Mouse (Mus musculus) heart, embryonic 10.5 days (tissue): ENCODE data around the gene Ndn. TPM values are rescaled to one million over a fixed set of nuclear protein-coding genes. Genes with fewer than 3 reads are reported as not detected.

Source experiments
- DNase-seq: peaks from one replicate; pipeline ENCODE4 v3.0.0-alpha.2; 2017; ENCODE audit warnings: low spot score
- H3K27ac ChIP-seq: fragments of 300-500 bp; sonication (generic); 2 replicates; pipeline ENCODE4 v1.5.1; 2016; ENCODE audit warnings: mild to moderate bottlenecking
- H3K27me3 ChIP-seq: fragments of 300-500 bp; sonication (generic); 2 replicates; pipeline ENCODE4 v1.6.1; 2016; ENCODE audit warnings: mild to moderate bottlenecking; ENCODE audit not compliant: poor library complexity, insufficient read depth, severe bottlenecking
- H3K36me3 ChIP-seq: fragments of 300-500 bp; sonication (generic); 2 replicates; pipeline ENCODE4 v1.6.1; 2016; ENCODE audit warnings: mild to moderate bottlenecking, moderate library complexity
- H3K4me1 ChIP-seq: fragments of 300-500 bp; sonication (generic); 2 replicates; pipeline ENCODE4 v1.6.1; 2016; ENCODE audit warnings: mild to moderate bottlenecking
- H3K4me3 ChIP-seq: fragments of 300-500 bp; sonication (generic); 2 replicates; pipeline ENCODE4 v1.5.1; 2016; ENCODE audit warnings: mild to moderate bottlenecking, moderate library complexity
- H3K9me3 ChIP-seq: fragments of 300-500 bp; sonication (generic); 2 replicates; pipeline ENCODE4 v1.6.1; 2016; ENCODE audit warnings: mild to moderate bottlenecking, moderate library complexity
- WGBS: fragments of 180-500 bp; shearing (Covaris S2); methylation state at CpG from one replicate; pipeline ENCODE4 v1.1.7; 2016; 5-methylcytosine and 5-hydroxymethylcytosine counted together
- polyA plus RNA-seq: library from polyadenylated mRNA; unstranded; fragments of >200 nt; fragmentation: Nextera tagmentation; extraction: Ambion mirVana; gene quantifications from 2 replicates; pipeline ENCODE4 v1.2.1, GENCODE M21; 2016

Gene Ndn
- polyA plus RNA-seq: 92.0 and 113 TPM in 2 replicates

DNA sequence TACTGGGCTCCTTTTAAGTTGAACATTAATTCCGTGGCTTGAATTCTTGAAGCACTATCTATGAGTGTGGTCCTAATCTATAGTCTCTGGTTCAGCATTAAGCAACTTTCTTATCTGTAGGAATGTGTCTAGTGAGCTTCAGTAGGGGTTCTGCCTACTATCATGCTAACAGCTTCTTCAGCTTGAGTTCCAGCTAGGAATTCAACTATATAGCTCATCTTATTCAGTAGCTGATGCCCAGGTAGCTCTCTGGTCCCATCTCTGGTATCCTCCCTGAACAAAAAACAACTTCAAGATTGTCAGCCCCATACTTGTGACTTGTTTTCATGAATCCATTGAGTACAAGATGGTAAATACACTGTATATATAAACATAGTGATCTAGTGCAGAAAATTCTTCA lies at the start of gene Ndn:
TSS of gene Ndn (plus strand) at position 301 of the 400 bp plus-strand sequence.
- no peaks in the 10 kb centered on the region for H3K36me3 ChIP-seq
- 30% methylated on average over 1 of the region's 1 CpGs for whole genome bisulfite sequencing
- H3K27me3 ChIP-seq: no peaks in the 10 kb centered on the region
- no peak within 1 kb of the TSS for H3K4me3 ChIP-seq
- no peak within 1 kb of the TSS for H3K27ac ChIP-seq
- no peaks in the 10 kb centered on the region for H3K4me1 ChIP-seq
- DNase-seq: no peak
- H3K9me3 ChIP-seq: no peaks in the 10 kb centered on the region

DNA sequence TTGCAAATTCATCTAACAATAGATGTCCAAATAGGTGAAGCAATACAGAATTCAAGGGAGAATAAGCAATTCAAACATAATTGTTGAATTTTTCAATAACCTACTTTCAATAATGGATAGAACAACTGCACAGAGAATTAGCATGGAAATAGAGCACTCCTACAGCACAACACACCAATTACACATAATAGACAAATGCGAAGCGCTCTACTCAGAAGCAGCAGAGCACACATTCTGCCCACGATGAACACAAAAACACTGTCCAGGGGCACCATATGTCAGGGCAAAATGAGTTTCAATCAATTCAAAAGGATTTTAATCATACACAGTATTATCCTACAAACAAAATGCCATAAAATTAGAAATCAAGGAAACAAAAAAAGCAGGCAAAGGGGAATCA lies 43.9 kb upstream of the Ndn start:
- H3K27me3 ChIP-seq: no peaks in the 10 kb centered on the region
- no peak for DNase-seq
- no peaks in the 10 kb centered on the region for H3K4me1 ChIP-seq
- H3K4me3 ChIP-seq: no peak overlapping the region
- H3K27ac ChIP-seq: no peak overlapping the region
- 90% methylated on average over 3 of the region's 3 CpGs for WGBS
- H3K9me3 ChIP-seq: no peaks in the 10 kb centered on the region
- no peaks in the 10 kb centered on the region for H3K36me3 ChIP-seq

DNA sequence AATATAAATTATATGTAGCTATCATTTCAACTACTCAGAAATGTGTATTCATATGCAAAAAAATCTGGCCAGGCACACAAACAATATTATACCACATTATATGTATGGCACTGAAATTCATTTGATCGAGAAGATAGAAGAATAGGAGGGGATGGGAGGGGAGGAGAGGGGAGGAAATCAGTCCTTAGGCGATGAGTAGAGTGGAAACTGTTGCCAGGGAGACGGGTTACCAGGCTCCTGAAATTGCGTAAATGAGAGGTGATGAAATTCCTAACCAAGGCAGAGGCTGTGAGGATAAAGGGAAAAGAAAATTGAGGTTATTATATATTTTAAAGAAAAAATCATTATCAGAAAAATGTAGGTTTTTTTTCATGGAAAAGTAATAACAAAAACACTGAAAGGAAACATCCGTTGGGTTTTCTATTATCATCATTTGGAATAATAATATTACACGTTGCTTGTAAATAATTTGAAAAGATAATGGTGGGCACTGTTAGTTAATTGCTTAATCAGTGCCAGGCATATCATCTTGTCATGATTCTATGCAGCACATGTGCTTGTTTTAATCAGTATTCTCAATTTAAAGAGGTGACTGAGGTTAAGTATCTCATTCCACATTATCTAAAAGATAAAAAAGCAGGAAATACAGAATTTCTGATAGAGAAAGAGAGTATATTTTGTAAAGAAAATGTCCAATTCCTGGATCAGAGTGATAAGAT lies 39.3 kb upstream of the Ndn start:
- Histone ChIP-seq H3K4me3 (no peak overlapping the region), H3K27me3 (no peaks in the 10 kb centered on the region), H3K4me1 (no peaks in the 10 kb centered on the region), H3K27ac (no peak overlapping the region), H3K36me3 (no peaks in the 10 kb centered on the region), H3K9me3 (no peaks in the 10 kb centered on the region)
- 51% methylated on average over 6 of the region's 6 CpGs for WGBS
- no peak for DNase-seq

DNA sequence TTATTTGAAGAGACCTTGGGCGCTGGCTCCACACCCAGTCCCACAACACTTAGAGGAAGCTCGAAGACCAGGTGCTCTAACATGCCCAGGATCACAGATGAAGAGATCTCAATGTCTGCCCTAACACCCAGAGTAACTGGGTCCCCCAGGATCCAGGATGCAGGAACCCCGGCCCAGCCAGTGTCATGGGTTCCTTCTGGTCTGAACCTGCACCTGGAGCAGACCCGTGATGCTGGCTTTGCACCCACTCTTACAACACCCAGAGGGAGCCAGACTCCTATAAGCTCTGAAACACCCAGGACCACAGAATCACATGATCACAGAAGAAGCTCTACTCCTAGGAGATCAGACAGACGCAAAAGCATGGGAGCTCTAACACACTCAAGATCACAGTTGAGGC lies 29.6 kb upstream of the Ndn start:
- H3K27ac ChIP-seq: no peak overlapping the region
- WGBS: 74% methylated on average over 5 of the region's 5 CpGs
- no peak overlapping the region for H3K4me3 ChIP-seq
- 0 out of 2 replicates have a peak, but pooled peaks cover 6% of the 10 kb centered on the region for H3K9me3 ChIP-seq
- H3K36me3 ChIP-seq: no peaks in the 10 kb centered on the region
- DNase-seq: no peak
- H3K4me1 ChIP-seq: no peaks in the 10 kb centered on the region
- no peaks in the 10 kb centered on the region for H3K27me3 ChIP-seq

DNA sequence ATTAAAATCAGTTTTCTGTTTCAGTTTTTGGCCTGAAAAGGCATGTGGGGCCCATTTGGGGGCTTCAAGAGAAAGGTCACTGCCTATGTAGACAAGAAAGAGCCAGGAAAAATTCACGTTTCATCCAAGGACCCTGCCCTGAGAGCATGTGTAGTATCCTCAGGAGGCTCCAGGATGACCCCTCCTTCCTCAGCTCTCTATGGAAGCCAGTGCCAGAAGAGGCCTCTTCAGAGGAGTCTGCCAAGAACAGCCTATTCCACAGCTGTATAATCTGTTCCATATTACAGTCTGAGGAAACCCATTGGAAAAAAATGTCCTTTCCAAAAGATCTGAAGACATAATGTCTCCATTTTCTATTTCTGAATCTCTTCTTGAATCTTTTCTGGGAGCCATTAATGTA lies 958 bp upstream of the Ndn start:
- Histone ChIP-seq H3K27ac (no peak overlapping the region), H3K36me3 (no peaks in the 10 kb centered on the region), H3K4me3 (no peak overlapping the region), H3K4me1 (no peaks in the 10 kb centered on the region), H3K27me3 (no peaks in the 10 kb centered on the region), H3K9me3 (no peaks in the 10 kb centered on the region)
- no peak for DNase-seq
- WGBS: 45% methylated on average over 1 of the region's 1 CpGs

DNA sequence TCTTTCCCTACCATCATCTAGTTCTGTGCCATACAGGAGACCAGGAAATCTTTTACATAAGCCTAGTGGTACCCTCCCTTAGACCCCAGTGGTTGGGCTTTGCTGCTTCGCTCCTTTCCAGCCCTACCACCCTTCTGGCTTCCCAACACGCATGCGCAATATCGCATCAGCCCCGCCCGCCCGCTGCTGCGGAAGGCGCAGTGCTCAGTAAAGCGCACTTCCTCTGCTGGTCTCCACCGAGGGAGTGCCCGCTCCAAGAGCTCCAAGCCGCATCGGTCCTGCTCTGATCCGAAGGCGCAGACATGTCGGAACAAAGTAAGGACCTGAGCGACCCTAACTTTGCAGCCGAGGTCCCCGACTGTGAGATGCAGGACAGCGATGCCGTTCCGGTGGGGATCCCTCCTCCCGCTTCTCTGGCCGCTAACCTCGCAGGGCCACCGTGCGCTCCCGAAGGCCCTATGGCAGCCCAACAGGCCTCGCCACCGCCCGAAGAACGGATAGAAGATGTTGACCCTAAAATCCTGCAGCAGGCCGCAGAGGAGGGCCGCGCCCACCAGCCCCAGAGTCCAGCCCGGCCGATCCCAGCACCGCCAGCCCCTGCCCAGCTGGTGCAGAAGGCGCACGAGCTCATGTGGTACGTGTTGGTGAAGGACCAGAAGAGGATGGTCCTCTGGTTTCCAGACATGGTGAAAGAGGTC lies 1.9 kb downstream of the Ndn start:
- peak overlapping the region; percentile 68 for H3K4me3 ChIP-seq

DNA sequence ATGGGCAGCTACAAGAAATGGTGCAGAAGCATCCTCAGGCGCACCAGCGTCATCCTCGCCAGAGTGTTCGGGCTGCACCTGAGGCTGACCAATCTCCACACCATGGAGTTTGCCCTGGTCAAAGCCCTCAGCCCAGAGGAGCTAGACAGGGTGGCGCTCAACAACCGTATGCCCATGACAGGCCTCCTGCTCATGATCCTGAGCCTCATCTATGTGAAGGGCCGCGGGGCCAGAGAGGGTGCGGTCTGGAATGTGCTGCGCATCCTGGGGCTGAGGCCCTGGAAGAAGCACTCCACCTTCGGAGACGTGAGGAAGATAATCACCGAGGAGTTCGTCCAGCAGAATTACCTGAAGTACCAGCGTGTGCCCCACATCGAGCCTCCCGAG lies 2.4 kb downstream of the Ndn start:
- 31% methylated on average over 17 of the region's 17 CpGs for WGBS
- peak; percentile 73 for DNase-seq
- no peaks in the 10 kb centered on the region for H3K27me3 ChIP-seq
- H3K4me1 ChIP-seq: no peaks in the 10 kb centered on the region
- no peaks in the 10 kb centered on the region for H3K36me3 ChIP-seq
- peak overlapping the region; percentile 84 for H3K27ac ChIP-seq
- H3K4me3 ChIP-seq: peak overlapping the region; percentile 68
- no peaks in the 10 kb centered on the region for H3K9me3 ChIP-seq

More for the DNA sequence above, 1.9 kb downstream of the Ndn start:
- Histone ChIP-seq H3K27ac (peak overlapping the region; percentile 84), H3K27me3 (no peaks in the 10 kb centered on the region), H3K36me3 (no peaks in the 10 kb centered on the region), H3K4me1 (no peaks in the 10 kb centered on the region), H3K9me3 (no peaks in the 10 kb centered on the region)
- DNase-seq: peak; percentile 87
- 8% methylated on average over 42 of the region's 42 CpGs for WGBS

DNA sequence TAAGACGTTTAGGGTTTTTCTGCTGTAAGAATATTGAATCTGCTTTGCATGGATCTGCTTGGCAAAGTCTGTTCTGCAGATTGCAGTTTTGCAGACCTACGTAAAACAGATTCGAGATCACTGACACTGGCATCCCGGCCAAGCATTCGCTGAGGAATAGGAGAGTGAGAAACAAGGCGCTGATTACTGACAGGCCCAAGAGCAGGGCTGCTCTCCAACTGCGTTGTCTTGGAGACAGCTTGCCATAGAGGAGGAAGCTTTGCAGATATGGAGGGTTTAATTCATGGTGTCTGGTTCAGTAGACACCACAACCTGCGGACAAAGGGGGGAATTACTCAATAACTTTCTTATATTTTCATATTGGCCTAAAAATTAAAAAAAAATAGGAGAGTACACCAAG lies 4.9 kb downstream of the Ndn start:
- no peaks in the 10 kb centered on the region for H3K36me3 ChIP-seq
- 37% methylated on average over 8 of the region's 8 CpGs for WGBS

DNA sequence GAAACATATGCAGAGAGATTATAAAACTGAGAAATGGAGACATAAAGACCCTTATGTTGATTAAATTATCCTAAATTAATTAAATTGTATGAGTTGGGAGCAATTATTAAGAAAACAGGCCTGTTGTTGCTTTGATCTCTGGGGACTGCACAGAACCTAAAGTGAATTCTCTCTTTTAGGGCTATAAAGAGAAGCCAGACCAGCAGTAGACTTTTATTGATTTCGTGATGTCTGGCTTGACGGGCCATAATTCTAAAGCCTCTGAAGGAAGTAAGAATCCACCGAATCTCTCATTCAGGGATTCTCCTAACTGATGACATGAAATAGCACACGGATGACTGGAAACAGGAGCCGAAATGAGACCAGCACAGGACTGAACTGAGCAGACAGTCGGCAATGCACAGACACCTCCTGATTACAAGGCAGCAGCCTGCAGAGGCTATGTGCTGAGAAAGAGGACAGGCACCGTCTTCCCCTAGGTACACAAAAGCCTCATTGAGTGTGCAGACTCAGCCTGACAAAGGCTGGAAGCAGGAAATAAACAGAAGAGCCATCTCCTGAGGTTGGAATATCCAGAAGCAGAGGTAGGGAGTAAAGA lies 18.8 kb downstream of the Ndn start:
- no peak for DNase-seq
- no peaks in the 10 kb centered on the region for H3K9me3 ChIP-seq
- no peak overlapping the region for H3K4me3 ChIP-seq
- no peaks in the 10 kb centered on the region for H3K4me1 ChIP-seq
- WGBS: 65% methylated on average over 7 of the region's 7 CpGs
- H3K36me3 ChIP-seq: no peaks in the 10 kb centered on the region
- no peak overlapping the region for H3K27ac ChIP-seq
- H3K27me3 ChIP-seq: no peaks in the 10 kb centered on the region

More for the DNA sequence above, 4.9 kb downstream of the Ndn start:
- DNase-seq: no peak
- Histone ChIP-seq H3K4me3 (no peak overlapping the region), H3K4me1 (no peaks in the 10 kb centered on the region), H3K27ac (no peak overlapping the region), H3K9me3 (no peaks in the 10 kb centered on the region), H3K27me3 (no peaks in the 10 kb centered on the region)

DNA sequence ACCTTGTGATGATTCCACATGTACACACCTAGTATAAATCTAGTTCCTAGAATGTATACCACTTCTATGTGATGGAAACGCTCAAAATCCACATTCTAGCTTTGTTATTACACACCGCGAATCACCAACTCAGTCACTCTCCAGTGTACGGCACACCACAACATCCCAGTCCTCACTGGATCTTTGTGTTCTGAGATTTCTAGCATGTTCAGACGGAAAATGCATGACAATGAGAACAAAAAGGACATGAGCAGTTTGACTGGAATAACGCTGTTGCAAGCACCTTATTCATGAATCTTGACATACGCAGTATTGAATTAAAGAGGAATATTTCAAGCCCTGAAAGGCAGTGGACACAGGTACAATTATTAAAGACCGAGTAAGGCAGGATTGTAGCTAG lies 20.4 kb downstream of the Ndn start:
- no peak overlapping the region for H3K27ac ChIP-seq
- H3K4me3 ChIP-seq: no peak overlapping the region
- no peaks in the 10 kb centered on the region for H3K9me3 ChIP-seq
- no peaks in the 10 kb centered on the region for H3K4me1 ChIP-seq
- H3K27me3 ChIP-seq: no peaks in the 10 kb centered on the region
- DNase-seq: no peak
- 75% methylated on average over 8 of the region's 8 CpGs for WGBS
- H3K36me3 ChIP-seq: no peaks in the 10 kb centered on the region

DNA sequence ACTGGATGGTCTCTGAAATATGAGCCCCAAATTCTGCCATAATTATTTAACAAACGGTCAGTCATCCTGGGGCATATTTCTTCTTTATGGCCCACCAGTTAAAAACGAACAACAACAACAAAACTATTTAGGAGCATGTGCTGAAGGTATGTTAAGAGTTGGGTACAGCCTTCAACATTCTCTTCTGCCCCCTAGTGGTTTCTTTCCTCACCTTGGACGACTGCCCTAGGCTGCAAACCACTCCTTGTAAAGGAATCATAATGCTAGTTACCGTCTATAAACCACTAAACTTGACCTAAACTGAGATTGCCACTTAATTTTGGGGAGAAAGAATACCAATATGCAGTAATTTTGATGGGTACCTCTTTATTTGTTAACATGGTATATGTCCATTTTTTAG lies 29.3 kb downstream of the Ndn start:
- H3K36me3 ChIP-seq: no peaks in the 10 kb centered on the region
- H3K4me1 ChIP-seq: 0 out of 2 replicates have a peak, but pooled peaks cover 4% of the 10 kb centered on the region
- H3K4me3 ChIP-seq: peak overlapping the region; percentile 63; the same call in 1 of the 2 replicates
- DNase-seq: no peak
- no peak overlapping the region for H3K27ac ChIP-seq
- 31% methylated on average over 4 of the region's 4 CpGs for WGBS
- H3K27me3 ChIP-seq: no peaks in the 10 kb centered on the region
- H3K9me3 ChIP-seq: peaks cover 35% of the 10 kb centered on the region

DNA sequence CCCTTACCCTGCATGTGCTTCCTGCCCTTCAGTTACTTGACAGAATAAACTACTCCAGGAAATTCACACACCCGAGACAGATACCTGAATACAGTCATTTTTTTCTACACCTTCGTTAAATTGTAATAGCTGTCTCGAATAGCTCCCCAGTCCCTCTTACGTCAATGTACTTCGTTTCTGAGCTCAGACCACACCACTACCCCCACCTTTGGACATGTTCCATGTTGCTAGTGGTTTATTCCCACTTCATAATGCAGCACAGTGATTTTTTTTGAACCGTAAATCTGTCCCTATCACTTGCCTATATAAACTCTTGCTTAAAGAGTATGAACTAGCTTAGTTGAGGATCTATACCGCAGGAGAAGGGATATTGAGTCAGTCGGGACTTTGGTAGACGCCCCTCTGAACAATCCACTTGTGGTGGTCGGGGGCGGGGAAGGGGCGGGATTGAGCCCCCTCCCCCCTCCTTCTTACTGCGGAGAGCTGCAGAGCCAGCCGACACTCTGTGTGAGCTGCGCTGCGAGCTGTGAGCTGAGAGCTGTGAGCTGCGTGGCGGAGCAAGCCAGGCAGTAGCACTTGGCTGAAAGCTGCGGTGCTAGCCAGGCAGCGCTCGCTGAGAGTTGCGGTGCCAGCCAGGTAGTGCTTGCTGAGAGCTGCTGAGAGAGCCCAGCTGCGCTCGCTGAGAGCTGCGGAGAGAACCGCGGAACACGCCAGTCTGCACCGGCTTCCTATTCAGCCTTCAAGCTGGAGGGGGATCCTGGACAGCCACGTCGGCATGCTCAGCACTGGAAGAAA lies 30.3 kb downstream of the Ndn start, which contains the start of gene Magel2:
TSS of gene Magel2 (plus strand) at position 501 of the 795 bp plus-strand sequence.
- WGBS: 12% methylated on average over 31 of the region's 31 CpGs
- Histone ChIP-seq H3K9me3 (peaks cover 35% of the 10 kb centered on the region), H3K4me1 (0 out of 2 replicates have a peak, but pooled peaks cover 4% of the 10 kb centered on the region), H3K36me3 (no peaks in the 10 kb centered on the region), H3K27ac (peak within 1 kb of the TSS; percentile 18; the same call in 1 of the 2 replicates), H3K4me3 (peak within 1 kb of the TSS; percentile 63), H3K27me3 (no peaks in the 10 kb centered on the region)
- DNase-seq: peak; percentile 75
